Mouse (Mus musculus): ENCODE measurements around the gene Cd164. TPM values are rescaled to one million over a fixed set of nuclear protein-coding genes. Genes with fewer than 3 reads are reported as not detected.
A peak's percentile ranks its signal among the peaks of the same experiment; 100 is the strongest.

Gene Cd164
- polyA plus RNA-seq, 1 experiment from 2014 or later = 44.7 TPM

GRCm38 (mm10) chr10:41518508-41518980 lies 670 bp upstream of the Cd164 start:
- H3K36me3 ChIP-seq (ENCODE audit: control insufficient read depth, insufficient read depth, low read length) = no peaks in the 10 kb centered on the region
- peak overlapping the region; percentile 100 for H3K27ac ChIP-seq (ENCODE audit: low read length)
- under 1% methylated on average over 23 of the region's 23 CpGs for WGBS
- peaks cover 20% of the 10 kb centered on the region for H3K4me1 ChIP-seq (ENCODE audit: control insufficient read depth, insufficient read depth, low read length)
- H3K4me3 ChIP-seq (ENCODE audit: low read depth, low read length) = peak overlapping the region; percentile 91
- H3K4me2 ChIP-seq (ENCODE audit: low read length) = peak overlapping the region; percentile 78
- H3K9me3 ChIP-seq (replicated peaks; ENCODE audit: control insufficient read depth, low read length, poor library complexity, severe bottlenecking) = no peaks in the 10 kb centered on the region
- no peaks in the 10 kb centered on the region for H3K27me3 ChIP-seq (ENCODE audit: control insufficient read depth, insufficient read depth, low read depth, low read length)
- peak; percentile 76 for ATAC-seq
- H3K9ac ChIP-seq (ENCODE audit: low read depth, low read length) = peak overlapping the region; percentile 89

GRCm38 (mm10) chr10:41519640-41520409 lies 611 bp downstream of the Cd164 start:
- H3K36me3 ChIP-seq (ENCODE audit: control insufficient read depth, insufficient read depth, low read length) = no peaks in the 10 kb centered on the region
- peak overlapping the region; percentile 89 for H3K9ac ChIP-seq (ENCODE audit: low read depth, low read length)
- peaks cover 20% of the 10 kb centered on the region for H3K4me1 ChIP-seq (ENCODE audit: control insufficient read depth, insufficient read depth, low read length)
- WGBS = under 1% methylated on average over 65 of the region's 65 CpGs
- ATAC-seq = peak; percentile 12
- H3K4me2 ChIP-seq (ENCODE audit: low read length) = peak overlapping the region; percentile 78
- peak overlapping the region; percentile 91 for H3K4me3 ChIP-seq (ENCODE audit: low read depth, low read length)
- H3K27ac ChIP-seq (ENCODE audit: low read length) = peak overlapping the region; percentile 100
- no peaks in the 10 kb centered on the region for H3K9me3 ChIP-seq (replicated peaks; ENCODE audit: control insufficient read depth, low read length, poor library complexity, severe bottlenecking)
- H3K27me3 ChIP-seq (ENCODE audit: control insufficient read depth, insufficient read depth, low read depth, low read length) = no peaks in the 10 kb centered on the region

- Histone ChIP-seq H3K27me3 (ENCODE audit: control insufficient read depth, insufficient read depth, low read depth, low read length) (no peaks in the 10 kb centered on the region), H3K4me3 (ENCODE audit: low read depth, low read length) (peak overlapping the region; percentile 91), H3K4me1 (ENCODE audit: control insufficient read depth, insufficient read depth, low read length) (peaks cover 20% of the 10 kb centered on the region), H3K27ac (ENCODE audit: low read length) (no peak overlapping the region), H3K36me3 (ENCODE audit: control insufficient read depth, insufficient read depth, low read length) (0 out of 2 replicates have a peak, but pooled peaks cover under 1% of the 10 kb centered on the region), H3K9ac (ENCODE audit: low read depth, low read length) (peak overlapping the region; percentile 89; the same call in 1 of the 2 replicates), H3K4me2 (ENCODE audit: low read length) (peak overlapping the region; percentile 78), H3K9me3 (replicated peaks; ENCODE audit: control insufficient read depth, low read length, poor library complexity, severe bottlenecking) (no peaks in the 10 kb centered on the region)
- ATAC-seq = no peak
- WGBS = 4% methylated on average over 5 of the region's 5 CpGs
Observed at GRCm38 (mm10) chr10:41520410-41520673, 1.1 kb downstream of the Cd164 start.

- Histone ChIP-seq H3K9ac (ENCODE audit: low read depth, low read length) (no peak overlapping the region), H3K4me1 (ENCODE audit: control insufficient read depth, insufficient read depth, low read length) (peaks cover 20% of the 10 kb centered on the region), H3K4me2 (ENCODE audit: low read length) (no peak overlapping the region), H3K9me3 (replicated peaks; ENCODE audit: control insufficient read depth, low read length, poor library complexity, severe bottlenecking) (no peaks in the 10 kb centered on the region), H3K27ac (ENCODE audit: low read length) (no peak overlapping the region), H3K4me3 (ENCODE audit: low read depth, low read length) (no peak overlapping the region), H3K27me3 (ENCODE audit: control insufficient read depth, insufficient read depth, low read depth, low read length) (no peaks in the 10 kb centered on the region), H3K36me3 (ENCODE audit: control insufficient read depth, insufficient read depth, low read length) (peaks cover 4% of the 10 kb centered on the region; the same call in 1 of the 2 replicates)
- 76% methylated on average over 3 of the region's 3 CpGs for WGBS
- no peak for ATAC-seq
Observed at GRCm38 (mm10) chr10:41523386-41523785, 4.2 kb downstream of the Cd164 start.

DNA sequence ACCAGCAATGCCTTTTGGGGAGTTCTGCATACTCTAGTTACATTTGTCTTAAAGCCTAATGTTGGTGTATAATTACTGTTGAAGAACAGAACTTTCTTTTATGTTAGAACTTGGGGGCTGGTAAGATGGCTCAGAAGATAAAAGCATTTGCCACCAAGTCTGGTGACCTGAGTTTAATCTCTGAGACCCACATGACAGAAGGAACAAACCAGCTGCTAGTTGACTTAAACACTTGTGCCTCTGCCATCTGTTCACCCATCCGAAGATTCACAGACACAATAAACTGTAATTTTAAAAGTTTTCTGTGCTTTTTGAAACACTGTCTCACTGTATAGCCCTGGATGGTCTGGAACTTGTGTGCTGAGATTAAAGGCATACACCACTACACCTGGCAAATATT lies 6.5 kb downstream of the Cd164 start:
- no peak for ATAC-seq
- Histone ChIP-seq H3K36me3 (ENCODE audit: control insufficient read depth, insufficient read depth, low read length) (peaks cover 9% of the 10 kb centered on the region; the same call in 1 of the 2 replicates), H3K9ac (ENCODE audit: low read depth, low read length) (no peak overlapping the region), H3K27me3 (ENCODE audit: control insufficient read depth, insufficient read depth, low read depth, low read length) (no peaks in the 10 kb centered on the region), H3K9me3 (replicated peaks; ENCODE audit: control insufficient read depth, low read length, poor library complexity, severe bottlenecking) (no peaks in the 10 kb centered on the region), H3K4me1 (ENCODE audit: control insufficient read depth, insufficient read depth, low read length) (peaks cover 18% of the 10 kb centered on the region), H3K4me3 (ENCODE audit: low read depth, low read length) (no peak overlapping the region), H3K27ac (ENCODE audit: low read length) (no peak overlapping the region), H3K4me2 (ENCODE audit: low read length) (no peak overlapping the region)
- 68% methylated on average over 1 of the region's 1 CpGs for WGBS

DNA sequence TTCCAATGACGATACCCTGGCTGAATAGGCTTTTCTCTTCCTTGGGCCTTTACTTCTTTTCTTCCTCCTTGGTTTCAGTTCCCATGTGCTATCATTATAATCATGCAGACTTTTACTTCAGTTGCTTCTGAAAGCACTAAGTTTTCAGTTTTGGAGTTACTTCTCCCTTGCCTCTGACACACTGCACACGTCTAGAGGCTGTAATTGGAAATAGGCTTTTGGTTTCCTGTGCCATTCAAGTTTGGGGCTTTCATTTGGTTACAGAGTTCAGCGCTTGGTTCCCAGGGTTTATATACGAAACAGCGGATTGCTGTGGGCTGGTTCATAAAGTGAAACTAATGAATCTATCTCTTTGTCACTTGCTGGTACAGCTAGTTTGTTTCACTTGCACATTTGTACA lies 10.8 kb downstream of the Cd164 start:
- 92% methylated on average over 5 of the region's 5 CpGs for WGBS
- H3K9ac ChIP-seq (ENCODE audit: low read depth, low read length) = no peak overlapping the region
- no peak for ATAC-seq
- H3K36me3 ChIP-seq (ENCODE audit: control insufficient read depth, insufficient read depth, low read length) = peaks cover 20% of the 10 kb centered on the region
- no peak overlapping the region for H3K4me3 ChIP-seq (ENCODE audit: low read depth, low read length)
- H3K4me2 ChIP-seq (ENCODE audit: low read length) = no peak overlapping the region
- no peaks in the 10 kb centered on the region for H3K27me3 ChIP-seq (ENCODE audit: control insufficient read depth, insufficient read depth, low read depth, low read length)
- H3K4me1 ChIP-seq (ENCODE audit: control insufficient read depth, insufficient read depth, low read length) = no peaks in the 10 kb centered on the region
- no peak overlapping the region for H3K27ac ChIP-seq (ENCODE audit: low read length)
- no peaks in the 10 kb centered on the region for H3K9me3 ChIP-seq (replicated peaks; ENCODE audit: control insufficient read depth, low read length, poor library complexity, severe bottlenecking)

- Histone ChIP-seq H3K4me3 (ENCODE audit: low read depth, low read length) (no peak overlapping the region), H3K4me2 (ENCODE audit: low read length) (no peak overlapping the region), H3K36me3 (ENCODE audit: control insufficient read depth, insufficient read depth, low read length) (peaks cover 14% of the 10 kb centered on the region), H3K9me3 (replicated peaks; ENCODE audit: control insufficient read depth, low read length, poor library complexity, severe bottlenecking) (no peaks in the 10 kb centered on the region), H3K27ac (ENCODE audit: low read length) (no peak overlapping the region), H3K9ac (ENCODE audit: low read depth, low read length) (no peak overlapping the region), H3K4me1 (ENCODE audit: control insufficient read depth, insufficient read depth, low read length) (no peaks in the 10 kb centered on the region), H3K27me3 (ENCODE audit: control insufficient read depth, insufficient read depth, low read depth, low read length) (no peaks in the 10 kb centered on the region)
- 95% methylated on average over 2 of the region's 2 CpGs for WGBS
- ATAC-seq = no peak
Observed at GRCm38 (mm10) chr10:41535991-41536390, 16.8 kb downstream of the Cd164 start.

- Histone ChIP-seq H3K36me3 (ENCODE audit: control insufficient read depth, insufficient read depth, low read length) (peaks cover 14% of the 10 kb centered on the region), H3K27ac (ENCODE audit: low read length) (no peak overlapping the region), H3K27me3 (ENCODE audit: control insufficient read depth, insufficient read depth, low read depth, low read length) (no peaks in the 10 kb centered on the region), H3K4me1 (ENCODE audit: control insufficient read depth, insufficient read depth, low read length) (no peaks in the 10 kb centered on the region), H3K4me2 (ENCODE audit: low read length) (no peak overlapping the region), H3K9me3 (replicated peaks; ENCODE audit: control insufficient read depth, low read length, poor library complexity, severe bottlenecking) (no peaks in the 10 kb centered on the region), H3K9ac (ENCODE audit: low read depth, low read length) (no peak overlapping the region), H3K4me3 (ENCODE audit: low read depth, low read length) (no peak overlapping the region)
- WGBS = 92% methylated on average over 1 of the region's 1 CpGs
- no peak for ATAC-seq
Observed at GRCm38 (mm10) chr10:41536714-41537113, 17.5 kb downstream of the Cd164 start.

DNA sequence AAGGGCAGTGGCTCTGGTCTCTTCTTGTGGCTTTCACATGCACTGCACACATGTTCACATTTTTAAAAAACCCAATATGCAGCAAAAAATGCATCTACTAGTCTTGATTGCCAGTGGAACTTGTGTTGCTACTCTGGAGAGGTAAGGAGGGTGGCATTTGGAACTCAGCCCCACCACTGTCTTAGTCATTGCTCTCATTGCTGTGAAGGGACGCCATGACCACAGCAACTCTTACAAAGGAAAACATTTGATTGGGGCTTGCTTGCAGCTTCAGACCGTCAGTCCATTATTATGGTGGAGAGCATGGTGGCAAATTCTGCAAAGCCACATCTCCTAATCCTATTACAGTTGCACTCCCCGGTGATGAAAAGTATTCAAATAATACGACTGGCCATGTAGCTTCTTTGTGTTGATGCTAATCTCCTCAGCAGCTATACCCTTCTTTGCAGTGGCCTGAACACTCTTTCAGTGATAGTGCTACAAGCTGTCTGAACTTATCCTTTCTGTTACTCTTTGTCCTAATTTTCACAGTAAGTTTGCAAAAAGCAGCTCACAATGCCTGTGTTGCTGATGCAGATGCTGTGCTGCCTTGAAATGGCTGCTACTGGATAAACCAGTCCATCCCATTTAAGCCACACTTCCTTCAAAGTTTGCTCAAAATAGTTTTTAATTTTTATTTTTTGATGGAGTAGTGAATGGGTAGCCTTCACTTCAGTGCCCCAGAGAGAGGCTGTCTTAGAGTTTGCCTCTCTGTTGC lies 18.2 kb downstream of the Cd164 start:
- no peak overlapping the region for H3K27ac ChIP-seq (ENCODE audit: low read length)
- H3K36me3 ChIP-seq (ENCODE audit: control insufficient read depth, insufficient read depth, low read length) = peaks cover 14% of the 10 kb centered on the region
- WGBS = 22% methylated on average over 4 of the region's 4 CpGs
- H3K4me3 ChIP-seq (ENCODE audit: low read depth, low read length) = no peak overlapping the region
- no peak overlapping the region for H3K9ac ChIP-seq (ENCODE audit: low read depth, low read length)
- no peak for ATAC-seq
- H3K4me2 ChIP-seq (ENCODE audit: low read length) = no peak overlapping the region
- H3K4me1 ChIP-seq (ENCODE audit: control insufficient read depth, insufficient read depth, low read length) = no peaks in the 10 kb centered on the region
- no peaks in the 10 kb centered on the region for H3K27me3 ChIP-seq (ENCODE audit: control insufficient read depth, insufficient read depth, low read depth, low read length)
- no peaks in the 10 kb centered on the region for H3K9me3 ChIP-seq (replicated peaks; ENCODE audit: control insufficient read depth, low read length, poor library complexity, severe bottlenecking)
